Mouse (Mus musculus) liver, postnatal 0 days (tissue): ENCODE measurements around the gene Flot1.

Experiments used
- CTCF ChIP-seq: sonication (generic); IDR thresholded peaks from 2 replicates; pipeline ENCODE4 v1.5.1; 2016; ENCODE audit warnings: antibody characterized with exemption, low read depth
- EP300 ChIP-seq: IDR thresholded peaks from 2 replicates; pipeline ENCODE4 v1.6.1; 2016; ENCODE audit warnings: antibody characterized with exemption, low read depth, mild to moderate bottlenecking

DNA sequence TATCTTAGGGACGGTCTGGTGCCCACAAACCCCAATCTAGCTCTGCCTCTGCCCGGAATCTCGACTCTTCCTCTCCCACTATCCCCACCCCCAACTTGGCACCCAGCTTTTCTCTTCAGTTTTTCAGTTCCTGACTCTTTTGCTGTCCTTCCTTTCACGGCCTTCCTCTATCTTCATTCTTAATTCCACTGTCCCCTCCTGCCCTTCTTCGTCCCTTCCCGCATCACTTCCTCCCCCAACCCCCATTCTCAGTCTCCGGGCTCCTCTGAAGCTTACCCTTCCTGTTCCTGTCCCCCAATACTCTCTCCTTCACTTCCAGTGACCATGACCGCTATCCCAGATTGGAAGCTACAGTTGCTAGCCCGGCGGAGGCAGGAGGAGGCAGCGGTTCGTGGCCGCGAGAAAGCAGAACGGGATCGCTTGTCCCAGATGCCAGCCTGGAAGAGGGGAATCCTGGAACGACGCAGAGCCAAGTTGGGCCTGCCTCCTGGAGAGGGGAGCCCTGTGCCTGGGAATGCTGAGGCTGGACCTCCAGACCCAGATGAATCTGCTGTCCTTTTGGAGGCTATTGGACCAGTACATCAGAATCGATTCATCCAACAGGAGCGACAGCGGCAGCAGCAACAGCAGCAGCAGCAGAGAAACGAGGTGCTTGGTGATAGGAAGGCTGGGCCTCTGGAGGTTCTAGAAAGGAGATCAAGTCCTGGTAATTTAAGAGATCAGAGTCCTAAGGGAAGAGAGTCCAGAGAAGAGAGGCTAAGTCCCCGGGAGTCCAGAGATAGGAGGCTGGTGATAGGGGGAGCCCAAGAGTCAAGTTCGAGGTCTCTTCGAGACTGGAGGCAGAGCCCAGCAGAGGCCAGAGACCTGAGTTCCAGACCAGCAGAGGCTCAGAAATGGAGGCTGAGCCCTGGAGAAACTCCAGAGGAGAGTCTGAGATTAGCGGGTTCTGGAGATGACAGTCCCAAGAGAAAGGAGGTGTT lies 44.2 kb downstream of the Flot1 start:
- peak; percentile 55 for TF ChIP-seq CTCF
- TF ChIP-seq EP300 = no peak
